Comparison of ENCODE assay signal across 12 mouse cellular contexts in the genomic region with DNA sequence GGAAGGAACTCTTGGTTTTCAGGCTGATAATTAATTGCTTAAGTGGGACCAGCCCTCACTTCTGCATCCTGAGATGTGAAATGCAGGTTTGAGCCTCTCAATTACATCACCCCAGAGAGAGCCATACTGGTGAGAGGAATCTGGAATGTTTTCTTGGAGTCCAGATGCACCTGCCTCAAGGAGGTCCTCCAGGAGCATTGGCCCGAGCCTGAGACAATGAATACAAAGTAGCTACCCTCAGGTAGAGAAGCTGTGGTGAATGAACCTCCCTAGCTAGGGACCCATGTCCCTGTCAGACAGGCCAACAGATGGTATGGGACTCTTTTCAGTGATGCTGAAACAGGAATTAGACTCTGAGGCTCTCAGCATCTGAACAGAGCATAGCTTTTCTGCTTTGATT.
"Had no signal": no experiment of that assay in that cellular context is flagged by ENCODE, and none has a peak within 500 bp of the region (broad histone marks: within the 10 kb centered on the region; RNA-seq: fewer than 3 reads in every experiment).

No protein-coding gene starts in this region.

- DNase-seq: left cerebral cortex, postnatal 4 days; liver; liver, embryonic 13.5 days; liver, postnatal 0 days; lung, adult 18-20 months; lung, adult 2 months; lung, embryonic 14.5 days; lung, postnatal 10 days; lung, postnatal 14 days; lung, postnatal 36 days; lung, postnatal 4 days; midbrain, embryonic 14.5 days had no signal
